Mouse (Mus musculus): ENCODE results near the gene Kcnq4.

DNA sequence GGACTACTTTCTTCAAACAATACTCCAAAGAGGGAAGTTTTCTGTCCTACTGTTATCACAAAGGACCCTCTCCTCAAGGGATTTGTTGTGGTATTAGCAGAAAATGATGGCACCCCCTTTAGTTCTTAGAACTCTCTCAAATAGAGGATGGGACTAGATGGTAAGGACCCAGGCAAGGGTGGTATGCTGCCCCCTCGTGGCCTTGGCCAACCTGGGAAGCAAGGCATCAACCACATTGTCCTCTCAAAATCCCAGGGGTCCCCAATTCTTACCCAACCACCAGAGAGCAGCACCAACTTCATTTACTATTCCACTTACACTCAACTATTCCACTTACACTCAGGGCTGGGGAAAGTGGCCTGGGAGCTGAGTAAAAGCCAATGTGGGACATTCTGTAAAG is 6.9 kb upstream of the Kcnq4 start:
- peak; percentile 53; the same call in 1 of the 2 replicates for TF ChIP-seq CTCF (IDR thresholded peaks at IDR 0.05; ENCODE audit: extremely low read depth, insufficient read depth, insufficient read length, insufficient replicate concordance)
- no peak for TF ChIP-seq POLR2A (IDR thresholded peaks at IDR 0.05; ENCODE audit: low read depth, low read length)
